Mouse (Mus musculus) embryonic facial prominence, embryonic 14.5 days (tissue): Measurements from ENCODE around the gene Arf3. TPM values are rescaled to one million over a fixed set of nuclear protein-coding genes. Genes with fewer than 3 reads are reported as not detected.
A peak's percentile ranks its signal among the peaks of the same experiment; 100 is the strongest.

Source experiments
- ATAC-seq: fragments of 200-750 bp; cut with Nextera tagmentation; 2 replicates; pipeline ENCODE4 v1.8.0; 2017; ENCODE audit warnings: low read depth, moderate number of reproducible peaks, moderate TSS enrichment
- DNase-seq: peaks from one replicate; pipeline ENCODE4 v3.0.0-alpha.2; 2015; ENCODE audit warnings: low spot score
- H3K27ac ChIP-seq: fragments of 300-500 bp; sonication (generic); replicated peaks from 2 replicates; pipeline ENCODE4 v1.5.1; 2014; ENCODE audit warnings: low read depth, mild to moderate bottlenecking, low read length, moderate library complexity
- H3K27me3 ChIP-seq: fragments of 300-500 bp; sonication (generic); replicated peaks from 2 replicates; pipeline ENCODE4 v1.6.1; 2014; ENCODE audit warnings: low read length; ENCODE audit not compliant: control insufficient read depth, insufficient read depth
- H3K36me3 ChIP-seq: fragments of 300-500 bp; sonication (generic); 2 replicates; pipeline ENCODE4 v1.6.1; 2014; ENCODE audit warnings: low read length, mixed read lengths; ENCODE audit not compliant: control insufficient read depth, insufficient read depth
- H3K4me1 ChIP-seq: fragments of 300-500 bp; sonication (generic); 2 replicates; pipeline ENCODE4 v1.6.1; 2014; ENCODE audit warnings: antibody characterized with exemption, low read length; ENCODE audit not compliant: control insufficient read depth, insufficient read depth
- H3K4me2 ChIP-seq: fragments of 300-500 bp; sonication (generic); 2 replicates; pipeline ENCODE4 v1.6.1; 2014; ENCODE audit warnings: low read depth, mild to moderate bottlenecking, low read length, moderate library complexity, mixed read lengths
- H3K4me3 ChIP-seq: fragments of 300-500 bp; sonication (generic); 2 replicates; pipeline ENCODE4 v1.5.1; 2014; ENCODE audit warnings: low read depth, mild to moderate bottlenecking, low read length
- H3K9ac ChIP-seq: fragments of 300-500 bp; sonication (generic); 2 replicates; pipeline ENCODE4 v1.6.1; 2014; ENCODE audit warnings: low read depth, mild to moderate bottlenecking, low read length, moderate library complexity, mixed read lengths
- H3K9me3 ChIP-seq: fragments of 300-500 bp; sonication (generic); 2 replicates; pipeline ENCODE4 v1.6.1; 2016; ENCODE audit warnings: low read length; ENCODE audit not compliant: control insufficient read depth
- WGBS: fragments of 180-500 bp; shearing (Covaris S2); extraction: QIAGEN DNeasy Blood & Tissue Kit; methylation state at CpG from one replicate; pipeline ENCODE4 v1.1.7; 2014; 5-methylcytosine and 5-hydroxymethylcytosine counted together
- polyA plus RNA-seq: library from polyadenylated mRNA; unstranded; fragments of >200 nt; fragmentation: Nextera tagmentation; extraction: Ambion mirVana; gene quantifications from 2 replicates; pipeline ENCODE4 v1.2.1, GENCODE M21; 2014

Arf3 gene
- polyA plus RNA-seq, 1 experiment from 2014 or later, result 33.9 TPM

DNA sequence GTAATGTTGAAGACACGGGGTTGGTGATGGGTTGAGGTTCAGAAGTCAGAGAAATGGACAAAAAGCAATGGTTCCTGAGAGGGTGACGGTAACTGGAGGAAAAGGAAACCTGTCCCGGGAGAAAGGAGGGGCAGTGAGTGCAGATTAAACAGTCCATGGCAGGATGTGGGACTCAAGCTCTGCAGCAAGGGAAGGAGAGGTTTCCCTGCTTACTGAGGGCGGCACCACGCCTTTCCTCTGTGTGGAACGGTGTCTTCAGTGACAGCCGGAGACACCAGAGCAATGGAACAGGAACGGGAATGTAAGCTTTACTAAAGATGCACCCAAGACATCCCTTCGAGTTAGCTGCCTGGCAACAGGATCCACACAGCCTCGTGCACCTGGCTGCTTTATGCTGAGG lies 26.5 kb downstream of the Arf3 start:
- no peak overlapping the region for H3K9ac ChIP-seq
- WGBS, result 93% methylated on average over 10 of the region's 10 CpGs
- ATAC-seq, result no peak
- no peak overlapping the region for H3K27ac ChIP-seq
- H3K9me3 ChIP-seq, result no peaks in the 10 kb centered on the region
- no peak overlapping the region for H3K4me3 ChIP-seq
- H3K4me2 ChIP-seq, result no peak overlapping the region
- DNase-seq, result no peak
- H3K4me1 ChIP-seq, result no peaks in the 10 kb centered on the region
- no peaks in the 10 kb centered on the region for H3K27me3 ChIP-seq
- peaks cover 70% of the 10 kb centered on the region for H3K36me3 ChIP-seq

- DNase-seq (no peak), ATAC-seq (no peak)
- Histone ChIP-seq H3K9ac (no peak overlapping the region), H3K36me3 (peaks cover 45% of the 10 kb centered on the region), H3K4me2 (no peak overlapping the region), H3K4me3 (no peak overlapping the region), H3K4me1 (no peaks in the 10 kb centered on the region), H3K9me3 (no peaks in the 10 kb centered on the region), H3K27ac (0 out of 2 replicates have a peak overlapping the region, but pooled peaks have one; percentile 21), H3K27me3 (no peaks in the 10 kb centered on the region)
- WGBS, result 72% methylated on average over 5 of the region's 5 CpGs
Measured at GRCm38 (mm10) chr15:98733976-98734566, 28.9 kb downstream of the Arf3 start.

DNA sequence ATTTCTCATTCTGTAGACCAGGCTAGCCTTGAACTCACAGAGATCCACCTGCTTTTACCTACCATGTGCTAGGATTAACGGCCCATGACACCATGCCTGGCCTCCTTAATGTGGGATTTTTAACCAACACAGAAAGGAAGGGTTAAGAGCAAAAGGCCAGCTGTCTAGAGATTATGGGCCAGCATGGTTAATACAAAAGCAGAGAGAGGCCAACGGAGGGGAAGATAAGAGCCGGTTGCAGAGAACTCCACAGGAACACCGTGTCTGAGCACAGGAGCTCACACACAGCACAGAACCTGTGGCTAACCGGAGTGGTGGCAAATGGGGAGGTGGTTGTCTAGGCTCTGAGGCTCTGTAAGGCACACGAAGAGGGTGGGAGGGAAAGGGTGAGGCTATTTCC lies 29.6 kb downstream of the Arf3 start:
- Histone ChIP-seq H3K4me2 (no peak overlapping the region), H3K36me3 (peaks cover 38% of the 10 kb centered on the region), H3K9me3 (no peaks in the 10 kb centered on the region), H3K9ac (no peak overlapping the region), H3K4me1 (no peaks in the 10 kb centered on the region), H3K4me3 (no peak overlapping the region), H3K27me3 (no peaks in the 10 kb centered on the region), H3K27ac (no peak overlapping the region)
- no peak for DNase-seq
- no peak for ATAC-seq
- 80% methylated on average over 6 of the region's 6 CpGs for WGBS

DNA sequence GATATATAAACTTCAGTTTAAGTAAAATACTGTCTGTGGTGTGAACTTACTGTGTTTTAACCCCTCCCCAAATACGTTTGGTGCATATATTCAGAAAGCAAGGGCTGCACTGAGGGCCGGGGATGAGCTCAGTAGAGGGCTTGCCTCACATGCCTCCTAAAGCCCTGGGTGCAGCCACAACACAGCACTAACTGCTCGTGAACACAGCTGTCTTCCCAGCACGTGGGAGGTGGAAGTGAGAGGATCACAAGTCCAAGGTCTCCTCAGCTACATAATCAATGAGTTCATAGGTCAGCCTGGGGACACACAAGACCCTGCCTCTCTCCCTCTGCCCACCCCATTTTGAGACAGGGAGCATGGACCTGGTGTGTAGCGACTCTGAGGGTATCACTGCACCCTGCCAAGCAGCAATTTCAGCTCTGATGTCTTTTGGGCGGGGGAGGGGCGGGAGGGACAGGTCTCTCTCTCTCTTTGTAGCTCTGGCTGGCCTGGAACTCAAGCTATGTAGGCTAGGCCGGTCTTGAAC lies 30.9 kb downstream of the Arf3 start:
- Histone ChIP-seq H3K9ac (no peak overlapping the region), H3K36me3 (peaks cover 25% of the 10 kb centered on the region), H3K27ac (no peak overlapping the region), H3K4me3 (no peak overlapping the region), H3K9me3 (no peaks in the 10 kb centered on the region), H3K4me2 (no peak overlapping the region), H3K4me1 (peaks cover 3% of the 10 kb centered on the region), H3K27me3 (no peaks in the 10 kb centered on the region)
- WGBS, result 68% methylated on average over 8 of the region's 8 CpGs
- no peak for ATAC-seq
- DNase-seq, result no peak

DNA sequence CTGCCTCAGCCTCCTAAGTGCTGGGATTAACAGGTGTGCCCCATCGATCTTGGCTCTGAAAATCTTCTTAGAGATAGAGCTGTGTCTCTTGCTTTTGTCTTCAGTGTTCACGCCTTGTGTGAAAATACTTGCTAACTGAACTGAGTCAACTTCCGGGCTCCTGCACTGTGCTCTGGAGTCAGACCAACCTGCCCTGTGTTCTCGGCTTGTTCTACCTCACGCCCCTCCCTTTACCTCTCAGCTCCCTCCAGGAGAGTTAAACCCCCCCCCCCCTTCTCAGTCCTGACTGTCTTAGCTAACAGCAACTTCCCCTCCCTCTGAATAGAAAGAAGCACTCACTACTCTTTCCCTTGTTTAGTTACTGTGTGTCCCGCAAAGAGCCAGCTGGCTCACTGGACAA lies 32.2 kb downstream of the Arf3 start:
- H3K27ac ChIP-seq, result no peak overlapping the region
- peaks cover 8% of the 10 kb centered on the region for H3K4me1 ChIP-seq
- no peak overlapping the region for H3K4me3 ChIP-seq
- H3K4me2 ChIP-seq, result no peak overlapping the region
- 81% methylated on average over 6 of the region's 6 CpGs for WGBS
- peaks cover 13% of the 10 kb centered on the region for H3K36me3 ChIP-seq
- no peak for DNase-seq
- no peak for ATAC-seq
- no peaks in the 10 kb centered on the region for H3K9me3 ChIP-seq
- no peak overlapping the region for H3K9ac ChIP-seq
- no peaks in the 10 kb centered on the region for H3K27me3 ChIP-seq

GRCm38 (mm10) chr15:98729791-98730545 lies 33.0 kb downstream of the Arf3 start:
- H3K4me3 ChIP-seq, result no peak overlapping the region
- no peak overlapping the region for H3K4me2 ChIP-seq
- peaks cover 8% of the 10 kb centered on the region for H3K4me1 ChIP-seq
- H3K36me3 ChIP-seq, result peaks cover 4% of the 10 kb centered on the region; the same call in 1 of the 2 replicates
- WGBS, result 64% methylated on average over 7 of the region's 7 CpGs
- no peak for ATAC-seq
- H3K27me3 ChIP-seq, result no peaks in the 10 kb centered on the region
- no peaks in the 10 kb centered on the region for H3K9me3 ChIP-seq
- no peak for DNase-seq
- no peak overlapping the region for H3K9ac ChIP-seq
- no peak overlapping the region for H3K27ac ChIP-seq

- WGBS, result 31% methylated on average over 9 of the region's 9 CpGs
- no peak overlapping the region for H3K27ac ChIP-seq
- no peak overlapping the region for H3K9ac ChIP-seq
- H3K4me1 ChIP-seq, result peaks cover 15% of the 10 kb centered on the region
- H3K36me3 ChIP-seq, result no peaks in the 10 kb centered on the region
- H3K4me2 ChIP-seq, result peak overlapping the region; percentile 98
- H3K4me3 ChIP-seq, result peak overlapping the region; percentile 65
- H3K27me3 ChIP-seq, result no peaks in the 10 kb centered on the region
- ATAC-seq (no peak), DNase-seq (no peak)
- no peaks in the 10 kb centered on the region for H3K9me3 ChIP-seq
Measured at GRCm38 (mm10) chr15:98728366-98728765, 34.6 kb downstream of the Arf3 start.

DNA sequence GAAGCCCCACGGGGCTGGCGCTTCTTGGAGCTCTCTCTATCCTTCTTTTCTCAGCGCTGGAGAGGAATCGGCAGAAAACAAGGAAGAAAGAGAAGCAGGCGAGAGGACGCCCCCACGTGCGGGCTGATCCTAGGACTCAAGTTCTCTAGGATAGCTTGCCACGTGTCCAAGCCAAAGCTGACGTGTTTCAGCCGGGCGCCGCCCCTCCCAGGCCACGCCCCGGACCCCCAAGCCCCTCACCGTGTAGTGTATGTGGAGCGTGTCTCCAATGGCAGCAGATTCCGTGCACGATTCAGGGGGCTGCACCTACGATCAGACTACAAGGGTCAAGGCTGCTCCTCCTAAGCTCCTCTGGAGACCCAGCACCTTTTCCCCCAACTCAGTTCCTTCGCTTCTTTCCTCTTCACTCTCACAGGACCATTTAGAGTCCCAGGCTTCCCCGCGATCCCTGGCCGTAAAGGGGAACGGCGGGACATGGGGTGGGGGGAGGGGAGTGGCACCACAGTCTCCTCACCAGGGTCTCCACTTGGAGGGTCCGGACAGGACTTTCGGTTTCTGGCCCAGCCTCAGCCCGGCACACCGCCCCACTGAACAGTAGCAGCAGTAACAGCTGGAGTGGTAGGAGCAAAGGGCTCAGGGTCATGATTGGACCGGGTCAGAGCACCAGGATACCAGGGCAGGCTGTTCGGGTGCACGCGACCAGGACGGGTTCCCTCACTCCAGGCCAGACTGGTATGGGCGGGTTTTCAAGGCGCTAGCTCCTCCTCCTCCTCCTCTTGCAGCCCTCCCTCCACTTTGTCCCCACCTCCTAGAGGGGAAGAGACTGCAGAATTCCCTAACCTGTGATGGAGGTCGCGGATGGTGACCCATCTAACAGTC lies 35.3 kb downstream of the Arf3 start, which contains the start of gene Fkbp11:
Gene Fkbp11 (minus strand): TSS at position 756 of the 879 bp plus-strand sequence.
- Histone ChIP-seq H3K27ac (no peak within 1 kb of the TSS), H3K27me3 (no peaks in the 10 kb centered on the region), H3K36me3 (no peaks in the 10 kb centered on the region), H3K4me3 (peak within 1 kb of the TSS; percentile 65), H3K4me2 (peak within 1 kb of the TSS; percentile 98), H3K9me3 (no peaks in the 10 kb centered on the region), H3K9ac (peak within 1 kb of the TSS; percentile 75), H3K4me1 (peaks cover 15% of the 10 kb centered on the region)
- under 1% methylated on average over 37 of the region's 39 CpGs for WGBS
- DNase-seq (peak; percentile 89), ATAC-seq (peak; percentile 84)
